Mouse (Mus musculus) left cerebral cortex, adult 2 months (tissue): Measurements from ENCODE around the gene Pik3cd. TPM values are rescaled to one million over a fixed set of nuclear protein-coding genes. Genes with fewer than 3 reads are reported as not detected.
A peak's percentile ranks its signal among the peaks of the same experiment; 100 is the strongest.

ENCODE experiments used
- DNase-seq, 2 experiments: peaks; one replicate each; pipeline ENCODE4 v3.0.0; 2021 to 2022; ENCODE audit warnings: low spot score in 2 of 2, mixed read lengths in 1 of 2; ENCODE audit errors: extremely low spot score in 1 of 2
- H3K27ac ChIP-seq: fragments of 200-600 bp; 2 replicates; pipeline ENCODE4 v1.8.1; 2022
- H3K4me3 ChIP-seq: fragments of 200-600 bp; 2 replicates; pipeline ENCODE4 v1.8.1; 2022
- CTCF ChIP-seq: fragments of 200-600 bp; IDR thresholded peaks from 2 replicates; pipeline ENCODE4 v1.8.1; 2022; ENCODE audit warnings: antibody characterized with exemption, mild to moderate bottlenecking, moderate library complexity
- intact Hi-C: fragments of 180-260 bp; cut with DNase I; formaldehyde crosslinking; loops from one replicate; pipeline ENCODE4 v1.15.1; 2025
- total RNA-seq, 2 experiments: library from RNA; stranded (reverse); gene quantifications; 2 replicates each; pipeline ENCODE4 v1.2.3; 2021

Pik3cd gene
- total RNA-seq, 2 experiments from 2014 or later = 24.6 to 25.4 TPM

DNA sequence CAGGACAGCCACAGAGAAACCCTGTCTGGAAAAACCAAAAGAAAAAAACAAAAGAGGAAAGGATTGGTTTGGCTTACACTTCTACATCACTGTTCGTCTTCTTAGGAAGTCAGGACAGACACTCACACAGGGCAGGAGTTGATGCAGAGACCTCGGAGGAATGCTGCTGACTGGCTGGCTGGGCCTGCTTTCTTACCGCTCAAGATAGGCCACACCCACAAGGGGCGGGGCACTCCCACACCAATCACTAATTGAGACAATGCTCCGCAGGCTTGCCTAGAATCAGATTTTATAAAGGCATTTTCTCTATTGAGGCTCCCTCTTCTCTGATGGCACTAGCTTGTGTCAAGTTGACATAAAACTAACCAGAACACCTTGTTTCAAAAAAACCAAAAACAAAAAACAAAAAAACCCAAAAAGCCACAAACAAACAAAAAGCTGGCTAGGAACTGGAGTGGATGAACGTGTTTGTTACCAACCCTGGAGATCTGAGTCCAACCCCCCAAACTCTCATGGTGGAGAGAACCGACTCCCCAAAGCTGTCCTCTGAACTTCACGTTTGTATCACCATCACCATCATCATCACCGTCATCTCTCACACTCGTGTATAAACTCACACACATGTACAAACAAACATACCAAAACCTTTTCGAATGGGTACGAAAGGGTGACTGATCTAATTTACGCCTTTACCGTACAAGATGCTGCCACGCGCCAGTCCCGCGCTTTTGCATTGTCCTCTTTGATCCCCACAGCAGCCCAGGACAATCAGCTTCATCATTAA, 753 bp downstream of the Pik3cd start:
- no peak overlapping the region for H3K4me3 ChIP-seq
- no peak for DNase-seq
- TF ChIP-seq CTCF = no peak
- H3K27ac ChIP-seq = 0 out of 2 replicates have a peak overlapping the region, but pooled peaks have one; percentile 28
- intact Hi-C loops = no loop called here

DNA sequence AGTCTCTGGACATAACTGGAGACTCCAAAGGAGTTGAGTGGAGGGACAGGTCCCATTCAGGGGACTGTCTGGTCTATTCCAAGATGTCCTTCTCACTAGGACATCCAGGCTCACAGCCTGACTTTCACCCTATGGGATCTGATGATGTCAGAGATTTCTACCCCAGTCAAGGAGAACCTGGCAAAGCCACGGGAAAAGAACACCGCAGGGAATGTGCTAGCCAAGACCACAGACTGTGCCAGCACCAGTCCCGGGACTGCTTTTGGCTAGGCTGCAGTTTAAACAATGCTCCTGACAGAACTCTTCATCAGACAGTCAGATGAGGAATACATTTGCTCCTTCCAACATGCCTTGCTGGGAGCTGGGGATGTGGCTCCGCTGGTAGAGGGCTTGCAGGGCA, 2.4 kb downstream of the Pik3cd start:
- H3K4me3 ChIP-seq = no peak overlapping the region
- intact Hi-C loops = no loop called here
- TF ChIP-seq CTCF = no peak

GRCm38 (mm10) chr4:149698197-149698821, 4.1 kb downstream of the Pik3cd start:
- intact Hi-C loops = no loop called here
- peak; percentile 60 for TF ChIP-seq CTCF
- H3K4me3 ChIP-seq = peak overlapping the region; percentile 46
- peak in 1 of 2 experiments; percentile 30 for DNase-seq
- H3K27ac ChIP-seq = peak overlapping the region; percentile 24; the same call in 1 of the 2 replicates

More for the DNA sequence above, 2.4 kb downstream of the Pik3cd start:
- DNase-seq = no peak
- H3K27ac ChIP-seq = no peak overlapping the region

GRCm38 (mm10) chr4:149697506-149698196, 4.7 kb downstream of the Pik3cd start:
- peak overlapping the region; percentile 24; the same call in 1 of the 2 replicates for H3K27ac ChIP-seq
- DNase-seq = no peak
- H3K4me3 ChIP-seq = peak overlapping the region; percentile 46
- intact Hi-C loops = no loop called here
- TF ChIP-seq CTCF = no peak

DNA sequence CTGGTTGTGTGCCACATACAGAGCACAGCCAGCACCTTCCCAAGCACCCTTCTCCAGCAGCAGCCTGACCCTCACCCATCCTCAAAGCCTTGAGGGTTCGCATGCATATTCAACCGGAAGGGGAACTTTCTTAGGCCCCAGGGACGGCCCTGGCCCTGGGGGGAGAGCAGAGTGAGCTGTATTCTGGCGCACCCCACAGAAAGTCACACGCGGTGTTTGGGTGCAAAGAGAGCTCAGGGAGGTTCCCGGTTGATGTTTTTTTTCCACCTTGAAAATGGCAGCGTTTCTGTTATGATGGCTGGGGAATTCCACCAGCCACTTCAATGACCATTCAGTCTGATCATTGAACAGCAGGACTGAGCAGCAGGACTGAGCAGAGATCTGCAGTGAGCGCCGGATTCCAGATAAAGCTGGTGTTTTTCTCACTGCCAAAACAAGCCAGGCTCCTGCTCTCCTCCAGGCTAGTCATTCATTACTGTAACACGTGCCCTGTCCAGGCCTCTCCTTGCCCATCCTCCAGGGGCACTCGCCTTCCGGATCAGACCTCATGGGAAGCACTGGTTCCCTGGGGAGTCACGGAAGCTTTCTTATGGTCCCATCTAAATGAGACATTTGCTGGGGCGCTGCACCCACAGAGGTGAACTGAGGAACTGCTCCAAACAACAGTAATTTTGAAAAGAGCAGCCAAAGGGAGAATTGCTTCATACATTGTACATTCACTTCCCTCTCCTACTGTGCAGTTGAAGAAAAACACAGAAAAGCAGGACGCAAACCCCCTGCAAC, 6.0 kb downstream of the Pik3cd start:
- no peak; the same call in none of the 2 replicates for TF ChIP-seq CTCF
- no peak for DNase-seq
- intact Hi-C loops = no loop called here
- Histone ChIP-seq H3K27ac (no peak overlapping the region), H3K4me3 (no peak overlapping the region)

GRCm38 (mm10) chr4:149691368-149691767, 11.0 kb downstream of the Pik3cd start:
- no peak for DNase-seq
- TF ChIP-seq CTCF = no peak
- intact Hi-C loops = no loop called here
- H3K4me3 ChIP-seq = no peak overlapping the region
- H3K27ac ChIP-seq = no peak overlapping the region

- Histone ChIP-seq H3K4me3 (no peak overlapping the region), H3K27ac (no peak overlapping the region)
- no peak for DNase-seq
- intact Hi-C loops = no loop called here
- no peak for TF ChIP-seq CTCF
Measured at GRCm38 (mm10) chr4:149690828-149691280, 11.5 kb downstream of the Pik3cd start.

DNA sequence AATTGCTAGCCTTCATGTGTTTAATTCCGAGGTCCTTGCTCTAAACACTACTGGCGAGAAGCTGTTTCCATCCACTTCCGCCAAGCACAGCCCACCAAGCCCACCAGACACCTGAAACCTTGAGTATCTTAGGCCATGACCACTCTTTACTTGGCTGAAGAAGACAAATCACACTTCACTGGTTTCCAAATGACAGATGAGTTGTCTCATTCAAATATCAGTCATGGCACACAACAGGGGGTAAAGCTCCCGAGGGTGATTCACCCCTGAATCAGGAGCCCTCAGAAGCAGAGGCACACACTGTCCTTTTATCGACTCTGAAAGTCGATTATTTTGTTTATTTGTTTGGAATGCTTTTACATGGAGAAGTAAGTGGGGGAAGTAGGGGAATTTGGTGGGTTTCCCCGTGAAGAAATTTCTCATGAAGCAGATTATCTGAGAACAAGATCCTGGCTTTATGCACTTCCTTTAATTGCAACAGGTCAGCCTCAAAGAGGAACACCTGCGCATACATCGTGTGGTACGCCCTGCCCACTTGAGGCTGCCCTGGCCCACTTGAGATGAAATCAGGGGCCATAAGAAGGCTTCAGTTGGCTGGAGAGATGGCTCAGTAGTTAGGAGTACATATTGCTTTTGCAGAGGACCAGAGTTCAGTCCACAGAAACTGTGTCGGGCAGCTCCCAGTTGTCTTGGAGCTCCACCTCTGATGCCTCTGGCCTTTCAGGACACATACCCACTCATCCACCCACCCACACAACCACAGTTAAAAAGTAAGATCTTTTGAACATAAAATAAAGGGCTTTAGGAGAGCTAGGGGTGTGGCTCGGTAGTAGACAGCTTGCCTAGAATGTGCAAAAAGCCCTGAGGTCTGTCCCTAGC, 12.3 kb downstream of the Pik3cd start:
- no peak for TF ChIP-seq CTCF
- intact Hi-C loops = no loop called here

GRCm38 (mm10) chr4:149688861-149689260, 13.5 kb downstream of the Pik3cd start:
- TF ChIP-seq CTCF = no peak
- intact Hi-C loops = no loop called here
- no peak overlapping the region for H3K4me3 ChIP-seq
- no peak overlapping the region for H3K27ac ChIP-seq
- no peak for DNase-seq

More for the DNA sequence above, 12.3 kb downstream of the Pik3cd start:
- no peak for DNase-seq
- no peak overlapping the region for H3K4me3 ChIP-seq
- no peak overlapping the region for H3K27ac ChIP-seq

- Histone ChIP-seq H3K4me3 (no peak overlapping the region), H3K27ac (no peak overlapping the region)
- no peak for TF ChIP-seq CTCF
- no peak for DNase-seq
- intact Hi-C loops = no loop called here
Measured at GRCm38 (mm10) chr4:149684841-149685623, 17.3 kb downstream of the Pik3cd start.
